Mouse (Mus musculus) leukemia stem cell, adult 10-12 weeks (primary cell): ENCODE results near the gene Orai3. TPM values are rescaled to one million over a fixed set of nuclear protein-coding genes. Genes with fewer than 3 reads are reported as not detected.

Experiments
- polyA plus RNA-seq: library from polyadenylated mRNA; stranded (reverse); fragments of >175 nt; gene quantifications from 2 replicates; pipeline ENCODE4 v1.2.3, GENCODE M21; 2012; ENCODE audit warnings: low replicate concordance

The Orai3 gene
- polyA plus RNA-seq, result 28.7 and 40.4 TPM in 2 replicates

GRCm38 (mm10) chr7:127769651-127770038 is at the start of gene Orai3:
Gene Orai3 (plus strand): TSS chr7:127769815.

GRCm38 (mm10) chr7:127732066-127732465 is 37.5 kb upstream of the Orai3 start, which contains the start of gene Ctf2:
Gene Ctf2 (minus strand): TSS chr7:127732166.

GRCm38 (mm10) chr7:127744366-127745045 is 25.1 kb upstream of the Orai3 start, which contains the start of gene Fbxl19:
Gene Fbxl19 (plus strand): TSS chr7:127744543.

GRCm38 (mm10) chr7:127776426-127776825 is 6.8 kb downstream of the Orai3 start, which contains the start of gene Setd1a:
Gene Setd1a (plus strand): TSS chr7:127776670.

GRCm38 (mm10) chr7:127785308-127785707 is 15.7 kb downstream of the Orai3 start, which contains the start of gene Gm49388:
Gene Gm49388 (plus strand): TSS chr7:127785608.

DNA sequence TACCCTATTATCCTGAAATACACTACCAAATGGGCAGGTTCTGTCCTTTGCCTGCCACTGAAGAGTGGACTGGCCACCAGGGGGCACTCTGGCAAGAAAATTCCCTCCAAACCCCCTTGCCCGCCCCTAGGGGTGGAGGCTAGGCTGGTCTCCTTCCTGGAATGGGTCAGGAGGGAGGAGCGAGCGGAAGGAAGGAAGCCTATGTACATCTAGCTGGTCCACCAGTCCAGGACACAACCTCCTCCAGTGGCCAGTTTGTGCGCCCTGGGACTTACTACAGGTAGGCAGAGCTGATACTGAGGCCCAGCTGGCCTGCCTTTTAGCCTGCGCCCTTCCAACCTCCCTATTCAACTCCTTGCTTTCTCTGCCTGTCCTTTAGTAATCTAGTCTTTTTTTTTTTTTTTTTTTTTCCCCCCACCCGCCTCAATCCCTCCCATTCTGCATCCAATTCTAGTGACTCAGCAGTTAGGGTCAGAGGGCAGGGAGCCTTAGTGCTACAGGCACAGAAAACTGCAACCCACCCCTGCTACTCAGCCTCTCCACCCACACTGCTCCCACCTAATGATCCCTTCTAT is 30.9 kb downstream of the Orai3 start, which contains the start of gene Hsd3b7:
Gene Hsd3b7, plus strand, starts transcription at position 170 of the 575 bp plus-strand sequence.

DNA sequence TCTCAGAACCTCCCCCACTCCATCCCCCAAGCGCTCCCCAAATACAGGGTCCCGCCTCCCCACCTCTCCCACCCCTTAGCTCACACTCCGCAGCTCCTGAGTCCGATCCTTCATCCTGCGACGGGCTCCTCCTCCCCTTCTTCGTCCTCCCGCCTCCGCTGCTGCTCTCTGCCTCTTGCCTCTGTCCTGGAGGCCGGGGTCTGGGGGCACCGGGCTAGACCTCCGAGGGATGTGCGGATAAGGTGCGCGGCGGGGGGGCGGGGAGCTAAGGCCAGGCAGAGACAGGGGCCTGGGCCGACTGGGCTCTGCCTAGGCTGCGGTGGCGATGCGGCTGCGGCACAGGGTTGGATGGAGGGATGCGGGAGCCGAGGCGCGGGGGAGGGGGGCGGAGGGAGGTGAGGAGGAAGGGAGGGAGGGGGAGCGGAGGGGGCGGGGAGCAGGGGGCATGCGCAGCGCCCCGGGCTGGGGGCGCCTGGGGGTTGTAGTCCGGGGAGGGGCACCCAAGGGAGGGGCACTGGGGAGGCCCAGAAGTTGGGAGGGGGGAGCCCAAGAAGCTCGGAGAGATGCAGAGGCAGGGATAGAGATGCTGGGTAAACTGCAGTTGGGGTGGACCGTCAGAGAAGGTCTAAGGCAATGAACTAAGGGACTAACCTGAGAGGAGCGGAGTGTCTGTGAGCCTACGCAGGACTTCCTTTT is 54.7 kb downstream of the Orai3 start, which contains the start of the genes Stx4a and Stx1b:
Gene Stx4a, plus strand, starts transcription at position 119 of the 696 bp plus-strand sequence.
Gene Stx1b, minus strand, starts transcription at position 374 of the 696 bp plus-strand sequence.

Other genes with a start within 250 kb of the Orai3 start
- gene Tmem265, start 208.4 kb upstream of the Orai3 start, polyA plus RNA-seq, result 0.52 and 7.1 TPM in 2 replicates
- 29.8 and 84.9 TPM in 2 replicates for gene Phkg2, start 196.5 kb upstream of the Orai3 start, polyA plus RNA-seq
- gene Ccdc189, start 181.2 kb upstream of the Orai3 start, polyA plus RNA-seq, result 5.4 and 6.0 TPM in 2 replicates
- gene Rnf40, start 181.0 kb upstream of the Orai3 start, polyA plus RNA-seq, result 43.2 and 55.3 TPM in 2 replicates
- gene Zfp629, start 154.0 kb upstream of the Orai3 start, polyA plus RNA-seq, result 13.1 and 23.2 TPM in 2 replicates
- gene Bcl7c, start 60.9 kb upstream of the Orai3 start, polyA plus RNA-seq, result 235 and 532 TPM in 2 replicates
- 0.69 and 1.3 TPM in 2 replicates for gene Ctf1, start 57.1 kb upstream of the Orai3 start, polyA plus RNA-seq
- not detected in 2 replicates for gene Ctf2, start 37.6 kb upstream of the Orai3 start, polyA plus RNA-seq
- 47.5 and 50.3 TPM in 2 replicates for gene Fbxl19, start 25.3 kb upstream of the Orai3 start, polyA plus RNA-seq
- 110 and 121 TPM in 2 replicates for gene Setd1a, start 6.9 kb downstream of the Orai3 start, polyA plus RNA-seq
- 2.2 TPM in 1 of 2 replicates, not detected in the other for gene Gm49388, start 15.8 kb downstream of the Orai3 start, polyA plus RNA-seq
- gene Hsd3b7, start 30.8 kb downstream of the Orai3 start, polyA plus RNA-seq, result 0.69 and 8.5 TPM in 2 replicates
- gene Stx4a, start 54.5 kb downstream of the Orai3 start, polyA plus RNA-seq, result 24.8 and 27.0 TPM in 2 replicates
- 0.23 and 0.28 TPM in 2 replicates for gene Stx1b, start 54.7 kb downstream of the Orai3 start, polyA plus RNA-seq
- 13.4 and 33.6 TPM in 2 replicates for gene Zfp646, start 106.4 kb downstream of the Orai3 start, polyA plus RNA-seq
- 22.6 and 26.8 TPM in 2 replicates for gene Zfp668, start 107.0 kb downstream of the Orai3 start, polyA plus RNA-seq
- gene Prss53, start 121.2 kb downstream of the Orai3 start, polyA plus RNA-seq, result 0.58 and 1.1 TPM in 2 replicates
- gene Gm21974, start 125.6 kb downstream of the Orai3 start, polyA plus RNA-seq, result not detected in 2 replicates
- 10.1 and 24.2 TPM in 2 replicates for gene Vkorc1, start 125.8 kb downstream of the Orai3 start, polyA plus RNA-seq
- 79.6 and 212 TPM in 2 replicates for gene Bckdk, start 134.3 kb downstream of the Orai3 start, polyA plus RNA-seq
- 2.0 and 6.1 TPM in 2 replicates for gene Kat8, start 142.7 kb downstream of the Orai3 start, polyA plus RNA-seq
- not detected in 2 replicates for gene Prss8, start 160.3 kb downstream of the Orai3 start, polyA plus RNA-seq
- 2.3 and 7.5 TPM in 2 replicates for gene Prss36, start 176.9 kb downstream of the Orai3 start, polyA plus RNA-seq
- 125 and 210 TPM in 2 replicates for gene Fus, start 197.6 kb downstream of the Orai3 start, polyA plus RNA-seq
- gene Pycard, start 224.1 kb downstream of the Orai3 start, polyA plus RNA-seq, result 2.1 and 2.2 TPM in 2 replicates
- 0.10 TPM in 1 of 2 replicates, not detected in the other for gene Trim72, start 234.1 kb downstream of the Orai3 start, polyA plus RNA-seq